Comparison of ENCODE assay signal across 8 mouse cellular contexts in the genomic region with DNA sequence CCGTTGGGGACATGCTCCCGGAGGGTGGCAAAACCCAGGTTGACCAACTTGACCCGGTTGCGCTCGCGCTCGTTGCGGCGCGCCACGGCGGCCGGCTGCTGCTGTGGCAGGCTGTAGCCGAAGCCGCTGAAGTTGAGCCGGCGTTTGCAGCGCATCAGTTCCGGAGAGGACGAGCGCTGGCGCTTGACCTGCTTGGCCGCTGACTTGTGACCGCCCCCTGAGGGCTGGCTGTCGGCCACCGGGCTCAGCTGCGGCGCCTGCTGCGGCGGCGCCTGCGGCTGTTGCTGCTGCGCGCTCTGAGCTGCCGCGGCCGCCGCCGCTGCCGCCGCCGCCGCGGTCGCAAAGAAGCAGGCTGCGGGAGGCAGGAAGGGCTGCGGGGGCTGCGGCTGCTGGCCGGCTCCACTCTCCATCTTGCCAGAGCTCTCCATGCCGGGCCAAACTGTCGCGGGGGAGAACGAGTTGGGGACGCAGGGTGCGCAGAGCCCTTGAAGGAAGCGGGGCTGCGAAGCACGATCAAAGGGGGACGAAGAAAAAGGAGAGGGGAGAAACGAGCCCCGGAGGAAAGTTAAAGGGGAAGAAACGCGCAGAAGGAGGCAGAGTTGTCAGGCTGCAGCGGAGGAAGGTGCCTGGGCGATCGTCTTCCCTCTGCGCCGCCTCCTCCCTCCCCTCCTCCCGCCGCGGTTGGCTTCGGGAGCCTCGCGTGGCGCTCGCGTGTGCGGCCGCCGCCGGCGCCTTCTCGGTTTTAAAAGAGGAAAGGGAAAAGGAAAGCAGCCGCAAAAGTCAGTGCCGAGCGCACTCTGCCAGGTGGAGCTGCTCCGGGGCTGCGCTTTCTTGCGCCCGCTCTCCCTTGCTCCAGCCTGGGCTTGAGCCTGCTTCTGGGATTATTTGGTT. TPM values are rescaled to one million over a fixed set of nuclear protein-coding genes. Genes with fewer than 3 reads are reported as not detected.
DNase-seq lines count a peak whose midpoint lies in the region; ATAC-seq lines count a peak whose summit lies in the region.

No protein-coding gene starts in this region.

- peak overlapping the region; percentile 82 for H3K9ac ChIP-seq in hindbrain, embryonic 14.5 days
- peak overlapping the region; percentile 98 for H3K9ac ChIP-seq in midbrain, embryonic 12.5 days (replicated peaks)
- H3K9ac ChIP-seq in stomach, embryonic 14.5 days (replicated peaks; ENCODE audit: low read depth, low read length), result peak overlapping the region; percentile 45

- WGBS in hindbrain, embryonic 14.5 days, result under 1% methylated on average over 72 of the region's 90 CpGs
- under 1% methylated on average over 66 of the region's 90 CpGs for WGBS in midbrain, embryonic 12.5 days
- 0% methylated on average over 69 of the region's 90 CpGs for whole genome bisulfite sequencing in stomach, embryonic 14.5 days

- peaks cover 1% of the 10 kb centered on the region; the same call in 1 of the 2 replicates for H3K9me3 ChIP-seq in hindbrain, embryonic 14.5 days (ENCODE audit: control insufficient read depth, low read length)
- no peaks in the 10 kb centered on the region; the same call in 1 of the 2 replicates for H3K9me3 ChIP-seq in midbrain, embryonic 12.5 days
- H3K9me3 ChIP-seq in stomach, embryonic 14.5 days (ENCODE audit: control insufficient read depth, low read depth, low read length), result peaks cover 6% of the 10 kb centered on the region

- peaks cover 35% of the 10 kb centered on the region for H3K4me1 ChIP-seq in hindbrain, embryonic 14.5 days (replicated peaks; ENCODE audit: control insufficient read depth, insufficient read depth, low read length)
- peaks cover 48% of the 10 kb centered on the region for H3K4me1 ChIP-seq in midbrain, embryonic 12.5 days
- H3K4me1 ChIP-seq in stomach, embryonic 14.5 days (ENCODE audit: control insufficient read depth, insufficient read depth, low read length), result 0 out of 2 replicates have a peak, but pooled peaks cover 5% of the 10 kb centered on the region

- peaks cover 10% of the 10 kb centered on the region for H3K27me3 ChIP-seq in hindbrain, embryonic 14.5 days (ENCODE audit: control insufficient read depth, insufficient read depth, low read length)
- H3K27me3 ChIP-seq in midbrain, embryonic 12.5 days, result peaks cover 29% of the 10 kb centered on the region
- peaks cover 68% of the 10 kb centered on the region for H3K27me3 ChIP-seq in stomach, embryonic 14.5 days (ENCODE audit: control insufficient read depth, insufficient read depth, low read length)

- peak overlapping the region; percentile 68 for H3K4me3 ChIP-seq in hindbrain, embryonic 14.5 days (replicated peaks; ENCODE audit: low read length)
- peak overlapping the region; percentile 94 for H3K4me3 ChIP-seq in midbrain, embryonic 12.5 days
- peak overlapping the region; percentile 50 for H3K4me3 ChIP-seq in stomach, embryonic 14.5 days (ENCODE audit: low read depth, low read length)

- peak overlapping the region; percentile 90 for H3K27ac ChIP-seq in hindbrain, embryonic 14.5 days
- peak overlapping the region; percentile 98 for H3K27ac ChIP-seq in midbrain, embryonic 12.5 days (replicated peaks)
- H3K27ac ChIP-seq in stomach, embryonic 14.5 days (ENCODE audit: low read length), result peak overlapping the region; percentile 58; the same call in 1 of the 2 replicates

- H3K4me2 ChIP-seq in hindbrain, embryonic 14.5 days (replicated peaks), result peak overlapping the region; percentile 94
- H3K4me2 ChIP-seq in midbrain, embryonic 12.5 days (replicated peaks), result peak overlapping the region; percentile 62
- H3K4me2 ChIP-seq in stomach, embryonic 14.5 days (replicated peaks; ENCODE audit: low read depth, low read length), result peak overlapping the region; percentile 93

- peak; percentile 47 to 54 for DNase-seq in adrenal gland, adult 18-20 months (ENCODE audit: low spot score in 2 of 2)
- peak; percentile 79 to 88 for DNase-seq in cerebellum, postnatal 10 days
- peak; percentile 37 to 57 for DNase-seq in frontal cortex, postnatal 14 days (ENCODE audit: low spot score in 2 of 2)
- peak; percentile 67 for DNase-seq in hindbrain, embryonic 14.5 days (ENCODE audit: low spot score)
- DNase-seq in layer of hippocampus, postnatal 36 days, result peak; percentile 64 to 74
- no peak for DNase-seq in urinary bladder, postnatal 25 days (ENCODE audit: low spot score)

- no peaks in the 10 kb centered on the region for H3K36me3 ChIP-seq in hindbrain, embryonic 14.5 days (replicated peaks; ENCODE audit: control insufficient read depth, insufficient read depth)
- no peaks in the 10 kb centered on the region for H3K36me3 ChIP-seq in midbrain, embryonic 12.5 days
- H3K36me3 ChIP-seq in stomach, embryonic 14.5 days (ENCODE audit: control insufficient read depth, insufficient read depth, low read length), result no peaks in the 10 kb centered on the region

- peak; percentile 38 for ATAC-seq in hindbrain, embryonic 14.5 days (ENCODE audit: low FRiP score)
- peak; percentile 7 for ATAC-seq in midbrain, embryonic 12.5 days (ENCODE audit: low FRiP score, low read depth)
- peak; percentile 9; the same call in 1 of the 2 replicates for ATAC-seq in stomach, embryonic 14.5 days (ENCODE audit: insufficient number of reproducible peaks, insufficient read depth, low FRiP score, low read depth)

RNA-seq across cellular contexts. Expression of a gene that starts 0.6 kb away (rescaled TPM):
- total RNA-seq in adrenal gland, adult 18-20 months (2021), result 1 to 10 TPM; 1.3 to 1.6 TPM
- 9.3 and 13.5 TPM in 2 replicates for polyA plus RNA-seq in hindbrain, embryonic 14.5 days (2014; fragmentation: Nextera tagmentation; extraction: Ambion mirVana)
- 1 to 10 TPM; 5.6 to 6.0 TPM for total RNA-seq in layer of hippocampus, postnatal 36 days (2021)
- 113 and 124 TPM in 2 replicates for polyA plus RNA-seq in midbrain, embryonic 12.5 days (2016; fragmentation: Nextera tagmentation; extraction: Ambion mirVana)
- polyA plus RNA-seq in stomach, embryonic 14.5 days (2014; fragmentation: Nextera tagmentation; extraction: Ambion mirVana), result 15.6 and 18.1 TPM in 2 replicates

RNA-seq across cellular contexts. Expression of a gene that starts 28.7 kb away (rescaled TPM):
- total RNA-seq in adrenal gland, adult 18-20 months (2021), result under 1 TPM in 1 of 2 experiments, not detected in 1; 0.96 TPM
- 0.12 and 0.29 TPM in 2 replicates for polyA plus RNA-seq in hindbrain, embryonic 14.5 days (2014; fragmentation: Nextera tagmentation; extraction: Ambion mirVana)
- total RNA-seq in layer of hippocampus, postnatal 36 days (2021), result not detected
- polyA plus RNA-seq in midbrain, embryonic 12.5 days (2016; fragmentation: Nextera tagmentation; extraction: Ambion mirVana), result 0.27 TPM in 1 of 2 replicates, not detected in the other
- 0.68 and 0.88 TPM in 2 replicates for polyA plus RNA-seq in stomach, embryonic 14.5 days (2014; fragmentation: Nextera tagmentation; extraction: Ambion mirVana)

Comparison
In these comparisons a context has a peak if more than half of its experiments do, and no peak if none do; other contexts are left out.
1. H3K9ac ChIP-seq: peak in every context shown above with its lines; median percentile 98 in midbrain, embryonic 12.5 days; 82 in hindbrain, embryonic 14.5 days; 45 in stomach, embryonic 14.5 days.